Mouse (Mus musculus) naive thymus-derived CD4-positive, alpha-beta T cell, adult 5 months (primary cell): ENCODE measurements around the gene Tm2d1. TPM values are rescaled to one million over a fixed set of nuclear protein-coding genes. Genes with fewer than 3 reads are reported as not detected.

Experiments used
- polyA plus RNA-seq: library from polyadenylated mRNA; unstranded; fragments of 100-300 nt; shearing (Covaris generic); gene quantifications from one replicate; pipeline ENCODE4 v1.2.1, GENCODE M21; 2017

Gene Tm2d1
- 74.9 TPM for polyA plus RNA-seq

GRCm38 (mm10) chr4:98382716-98383424, at the start of gene Tm2d1:
Gene Tm2d1, minus strand, starts transcription at chr4:98383306.

GRCm38 (mm10) chr4:98395690-98396437, 12.8 kb upstream of the Tm2d1 start, which contains the start of gene Patj:
Gene Patj, plus strand, starts transcription at chr4:98395785.

Other genes with a start within 250 kb of the Tm2d1 start
- 184 TPM for gene Patj, start 12.5 kb upstream of the Tm2d1 start, polyA plus RNA-seq